Mouse (Mus musculus): ENCODE results near the gene Dph1.

GRCm38 (mm10) chr11:75171186-75171865, 19.7 kb downstream of the Dph1 start:
- no peak for TF ChIP-seq CTCF (IDR thresholded peaks at IDR 0.05; ENCODE audit: low read depth, low read length)
- TF ChIP-seq GATA1 (IDR thresholded peaks at IDR 0.05; ENCODE audit: borderline replicate concordance, low read length) = no peak
